Mouse (Mus musculus): ENCODE data around the gene 4933430I17Rik. TPM values are rescaled to one million over a fixed set of nuclear protein-coding genes. Genes with fewer than 3 reads are reported as not detected.
"Not testable (repeated sequence)": the region's sequence is repeated elsewhere in the genome, so short reads cannot be mapped to it uniquely, and the experiment has no call there.

4933430I17Rik gene
- total RNA-seq (2021): under 1 TPM; 0.19 to 0.63 TPM
- long read RNA-seq, experiment 1: 0 reads
- long read RNA-seq, experiment 2: 0 reads

DNA sequence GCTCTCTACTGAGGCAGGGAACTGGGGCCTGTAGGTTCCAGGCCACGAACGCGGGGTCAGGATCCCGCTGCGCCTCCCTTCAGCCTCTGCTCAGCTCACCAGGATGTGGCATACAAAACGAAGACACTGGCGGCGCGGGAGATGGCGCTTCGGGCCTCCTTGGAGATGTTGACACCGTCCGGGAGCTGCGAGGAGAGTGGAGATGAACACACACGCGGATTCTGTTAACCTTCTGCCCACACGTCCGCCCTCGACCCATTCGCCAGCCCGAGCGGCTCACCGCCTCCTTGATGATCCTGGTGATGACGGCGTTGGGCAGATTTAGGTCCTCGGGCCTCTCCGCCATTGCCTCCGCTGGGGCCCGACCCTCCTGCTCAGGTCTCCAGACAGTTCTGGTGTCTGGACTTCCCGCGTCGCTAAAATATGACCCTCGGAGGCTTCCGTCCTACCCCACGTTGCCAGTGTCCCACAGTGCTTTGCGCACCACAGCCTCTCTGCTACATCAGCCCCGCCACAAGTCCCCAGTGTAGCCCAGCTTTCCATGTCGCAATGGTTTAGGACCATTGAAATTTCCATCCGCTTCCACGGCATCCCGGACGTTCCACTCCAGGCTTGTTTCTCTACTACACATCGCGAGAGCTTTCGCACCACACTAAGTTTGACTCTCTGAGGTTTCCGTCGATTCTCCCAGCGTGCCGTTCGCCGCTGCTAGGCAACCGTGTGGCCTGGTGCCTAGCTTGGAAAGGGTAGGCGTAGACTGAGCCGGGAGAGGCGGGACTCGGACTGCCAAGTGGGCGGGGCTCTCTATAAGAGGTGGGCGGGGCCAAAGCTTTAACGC is at the start of gene 4933430I17Rik, which contains the start of gene Pole3:
Gene 4933430I17Rik, plus strand, starts transcription at position 719 of the 838 bp plus-strand sequence.
Gene Pole3, minus strand, starts transcription at position 418 of the 838 bp plus-strand sequence.
- peak; percentile 95 to 97 for DNase-seq (ENCODE audit: extremely low spot score in 1 of 2, low spot score in 2 of 2)
- H3K4me3 ChIP-seq: peak within 1 kb of the TSS; percentile 97
- TF ChIP-seq CTCF (IDR thresholded peaks at IDR 0.05): no peak
- intact Hi-C loops (cut with DNase I): loop anchor here (1.0 kb wide), 1 partner anchor 23 kb away; no protein-coding TSS in a partner anchor
- H3K27ac ChIP-seq: peak within 1 kb of the TSS; percentile 100

DNA sequence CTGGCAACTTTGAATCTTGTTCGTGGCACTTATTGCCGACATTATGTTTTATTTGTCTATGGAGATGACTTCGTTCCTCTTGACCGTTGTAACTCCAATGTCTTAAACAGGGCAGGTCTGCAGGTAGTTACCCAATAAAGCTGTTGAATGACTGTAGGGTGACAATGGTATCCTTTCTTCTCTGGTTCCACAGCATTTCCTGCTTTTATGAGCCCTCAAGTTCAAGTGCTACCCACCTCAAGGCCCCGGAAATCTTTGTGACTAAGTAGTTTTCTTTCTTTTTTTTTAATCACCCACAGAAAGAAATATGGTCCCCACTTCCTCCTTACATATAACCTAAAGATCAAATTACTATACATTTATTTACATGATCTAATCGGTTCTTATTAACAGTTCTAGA is 49.4 kb upstream of the 4933430I17Rik start:
- intact Hi-C loops (cut with DNase I): no loop called here
- Histone ChIP-seq H3K4me3 (no peak overlapping the region), H3K27ac (no peak overlapping the region)
- no peak for DNase-seq (ENCODE audit: extremely low spot score in 1 of 2, low spot score in 2 of 2)
- TF ChIP-seq CTCF (IDR thresholded peaks at IDR 0.05): no peak

DNA sequence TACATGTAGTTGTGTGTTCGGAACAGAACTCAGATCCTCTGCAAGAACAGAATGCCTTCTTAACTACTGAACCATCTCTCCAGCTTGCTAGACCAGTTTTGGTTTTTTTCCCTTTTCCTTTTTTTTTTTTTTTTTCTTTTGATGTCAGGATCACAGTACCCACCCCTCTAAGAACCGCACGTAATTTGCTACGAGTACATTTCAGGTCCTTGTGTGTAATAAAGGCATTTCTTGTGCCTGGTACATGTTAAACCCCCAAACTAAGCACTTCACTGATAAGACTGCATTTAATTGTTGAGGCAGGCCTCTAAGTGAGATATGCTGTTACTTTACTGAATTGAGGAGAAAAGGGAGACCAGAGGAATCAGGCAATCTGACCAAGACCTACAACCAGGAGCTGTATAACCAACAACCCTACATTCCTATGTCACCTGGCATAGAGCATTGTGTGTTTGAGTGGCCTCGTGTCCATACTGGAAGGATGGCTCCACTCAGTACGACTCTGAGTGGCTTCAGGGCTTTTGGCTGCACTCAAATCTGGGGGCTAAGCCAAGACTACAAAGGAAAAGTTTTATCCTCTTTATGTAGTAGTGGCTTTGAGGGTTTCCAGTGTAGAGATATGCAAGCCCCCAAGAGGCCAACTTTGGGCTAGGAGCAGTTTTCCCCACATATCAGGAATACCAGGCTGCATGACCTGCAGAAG is 47.5 kb upstream of the 4933430I17Rik start:
- H3K4me3 ChIP-seq: no peak overlapping the region
- intact Hi-C loops (cut with DNase I): no loop called here
- H3K27ac ChIP-seq: no peak overlapping the region
- no peak for TF ChIP-seq CTCF (IDR thresholded peaks at IDR 0.05)
- DNase-seq (ENCODE audit: extremely low spot score in 1 of 2, low spot score in 2 of 2): no peak

DNA sequence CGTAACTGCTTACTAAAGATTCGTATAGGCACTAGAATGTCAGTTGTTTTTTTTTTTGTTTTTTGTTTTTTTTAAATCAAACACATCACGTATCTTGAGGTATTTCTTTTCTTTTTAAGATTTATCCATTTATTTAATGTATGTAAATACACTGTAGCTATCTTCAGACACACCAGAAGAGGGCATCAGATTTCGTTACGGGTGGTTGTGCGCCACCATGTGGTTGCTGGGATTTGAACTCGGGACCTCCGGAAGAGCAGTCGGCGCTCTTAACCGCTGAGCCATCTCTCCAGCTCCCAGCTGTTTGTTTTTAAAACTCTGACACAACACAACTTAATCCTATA is 45.6 kb upstream of the 4933430I17Rik start:
- H3K27ac ChIP-seq; DNase-seq (ENCODE audit: extremely low spot score in 1 of 2, low spot score in 2 of 2); intact Hi-C loops (cut with DNase I): not testable (repeated sequence)
- peak; percentile 47 for TF ChIP-seq CTCF (IDR thresholded peaks at IDR 0.05)
- peak overlapping the region; percentile 40 for H3K4me3 ChIP-seq

DNA sequence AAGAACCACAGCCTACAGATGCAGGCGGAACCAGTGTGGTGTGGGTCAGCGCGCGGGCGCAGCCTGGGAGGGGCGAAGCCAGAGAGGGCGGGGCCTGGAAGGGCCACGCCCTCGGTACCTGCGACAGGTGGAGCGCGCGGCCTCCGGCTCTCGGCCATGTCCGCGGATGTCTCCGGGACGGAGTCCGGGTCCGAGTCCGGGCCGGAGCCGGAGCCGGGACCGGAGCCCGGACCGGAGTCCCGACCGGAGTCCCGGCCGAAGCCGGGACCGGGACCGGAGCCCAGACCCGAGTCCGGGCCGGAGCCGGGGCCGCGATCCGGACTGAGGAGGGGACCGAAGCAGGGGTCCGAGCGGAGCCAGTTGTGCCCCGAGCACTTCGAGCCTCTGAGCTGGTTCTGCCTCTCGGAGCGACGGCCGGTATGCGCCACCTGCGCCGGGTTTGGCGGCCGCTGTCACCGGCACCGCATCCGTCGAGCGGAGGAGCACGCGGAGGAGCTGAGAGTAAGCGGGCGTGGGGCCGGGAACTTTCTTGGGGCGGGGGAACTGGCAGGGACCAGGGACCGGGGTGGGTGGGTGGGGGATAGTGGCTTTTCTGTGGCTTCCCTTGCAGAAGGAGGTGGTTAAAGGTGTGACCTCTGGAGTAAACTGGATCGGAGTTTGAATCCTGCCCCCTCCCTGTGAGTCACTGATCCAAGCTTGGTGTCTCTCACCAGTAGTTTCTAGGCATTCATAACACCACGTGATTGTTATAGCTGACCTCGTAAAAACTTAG is 45.0 kb upstream of the 4933430I17Rik start, which contains the start of gene Bspry:
Gene Bspry, plus strand, starts transcription at position 117 of the 772 bp plus-strand sequence.
- Histone ChIP-seq H3K27ac (no peak within 1 kb of the TSS), H3K4me3 (peak within 1 kb of the TSS; percentile 40)
- TF ChIP-seq CTCF (IDR thresholded peaks at IDR 0.05): no peak
- no peak for DNase-seq (ENCODE audit: extremely low spot score in 1 of 2, low spot score in 2 of 2)
- intact Hi-C loops (cut with DNase I): no loop called here

DNA sequence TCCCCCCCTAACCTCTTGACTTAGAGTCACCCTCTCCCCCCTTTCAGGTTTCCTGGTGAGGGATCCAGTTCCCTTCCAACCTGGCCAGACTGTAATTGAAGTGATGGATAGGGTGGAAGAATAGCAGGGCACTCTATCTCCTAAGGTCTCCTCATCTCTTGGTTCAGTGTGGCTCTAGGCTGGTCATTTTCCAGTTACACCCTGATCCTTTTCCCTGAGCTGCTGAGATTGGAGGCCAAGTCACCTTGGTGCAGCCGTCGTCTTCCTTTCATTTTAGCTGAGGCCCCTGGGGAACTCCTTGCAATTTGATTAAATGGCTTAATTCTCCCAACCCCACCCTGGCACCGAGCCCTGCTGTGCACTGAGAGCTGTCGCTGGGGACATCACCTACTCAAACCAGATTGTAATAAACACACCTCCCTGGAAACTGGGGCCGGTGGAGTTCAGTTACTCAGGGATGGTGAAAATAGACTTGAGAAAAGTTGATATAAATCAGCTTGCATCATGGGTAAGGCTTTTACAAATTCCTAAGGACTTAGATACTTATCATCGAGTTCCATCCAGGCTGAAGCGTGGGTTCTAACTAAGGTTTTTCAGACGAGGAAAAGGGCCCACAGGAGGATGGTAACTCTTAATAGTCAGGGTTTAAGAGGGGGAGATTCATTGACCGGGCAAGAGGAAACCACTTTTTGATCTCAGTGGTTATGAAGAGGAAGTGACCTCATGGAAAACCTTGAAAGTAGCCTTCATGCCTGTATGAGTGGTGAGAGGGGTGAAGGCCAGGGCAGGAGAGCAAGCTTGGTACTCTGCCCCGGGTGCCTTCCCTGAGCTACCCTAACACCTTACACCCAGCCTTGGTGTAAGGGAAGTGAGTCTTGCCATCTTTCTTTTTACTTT is 44.2 kb upstream of the 4933430I17Rik start:
- H3K4me3 ChIP-seq: no peak overlapping the region
- no peak overlapping the region for H3K27ac ChIP-seq
- no peak for TF ChIP-seq CTCF (IDR thresholded peaks at IDR 0.05)
- no peak for DNase-seq (ENCODE audit: extremely low spot score in 1 of 2, low spot score in 2 of 2)
- intact Hi-C loops (cut with DNase I): no loop called here

DNA sequence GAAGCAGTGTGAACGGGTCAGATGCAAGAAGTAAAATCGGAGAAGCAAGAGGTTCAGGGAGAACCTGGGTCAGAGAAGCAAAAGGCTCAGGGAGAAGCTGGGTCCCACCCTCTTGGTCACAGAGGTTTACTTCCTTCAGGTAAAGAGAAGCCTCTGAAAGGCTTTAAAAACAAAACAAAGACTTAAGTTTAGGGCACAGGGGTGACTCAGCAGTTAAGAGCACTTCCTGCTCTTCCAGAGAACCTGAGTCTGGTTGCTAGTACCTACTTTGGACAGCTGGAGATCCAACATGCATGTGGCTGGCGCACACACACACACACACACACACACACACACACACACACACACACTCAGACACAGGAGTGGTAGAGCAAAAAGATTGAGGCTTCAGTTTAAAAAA is 40.2 kb upstream of the 4933430I17Rik start:
- no peak overlapping the region for H3K4me3 ChIP-seq
- DNase-seq (ENCODE audit: extremely low spot score in 1 of 2, low spot score in 2 of 2): no peak
- intact Hi-C loops (cut with DNase I): no loop called here
- H3K27ac ChIP-seq: no peak overlapping the region
- no peak for TF ChIP-seq CTCF (IDR thresholded peaks at IDR 0.05)

DNA sequence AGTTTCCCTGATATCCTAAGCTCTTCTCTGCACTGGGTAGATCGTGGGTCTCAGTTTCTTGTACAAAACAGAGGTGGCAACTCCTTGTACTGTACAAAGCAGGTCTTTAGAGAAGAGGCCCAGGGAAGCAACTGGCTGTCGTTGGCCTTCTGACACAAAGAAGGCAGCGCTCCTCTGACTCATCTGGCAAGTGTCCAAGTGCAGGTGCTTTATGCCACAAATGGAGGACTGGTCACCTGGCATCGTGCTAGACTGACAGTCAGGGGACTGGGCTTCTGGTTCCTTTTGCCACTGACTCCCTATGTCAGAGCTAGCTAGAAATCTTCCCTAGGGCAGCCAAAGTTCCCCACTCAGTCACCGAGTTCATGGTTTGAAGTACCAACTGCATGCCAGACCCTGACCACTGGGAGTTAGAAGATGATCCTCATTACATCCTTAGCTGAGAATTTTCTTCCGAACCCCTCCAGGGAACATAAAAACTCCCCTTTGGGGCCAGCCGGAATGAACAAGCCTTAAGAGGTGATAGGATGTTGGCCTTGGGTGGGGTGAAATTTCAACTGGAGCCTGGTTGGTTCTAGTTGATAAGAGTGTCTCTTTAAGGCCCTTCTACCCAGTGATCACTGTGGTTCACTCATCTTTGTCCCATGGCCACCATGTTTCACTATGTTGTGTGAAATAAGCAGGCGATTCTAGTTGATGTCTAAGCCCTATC is 39.6 kb upstream of the 4933430I17Rik start:
- intact Hi-C loops (cut with DNase I): no loop called here
- DNase-seq (ENCODE audit: extremely low spot score in 1 of 2, low spot score in 2 of 2): no peak
- H3K27ac ChIP-seq: no peak overlapping the region
- no peak overlapping the region for H3K4me3 ChIP-seq
- TF ChIP-seq CTCF (IDR thresholded peaks at IDR 0.05): no peak

DNA sequence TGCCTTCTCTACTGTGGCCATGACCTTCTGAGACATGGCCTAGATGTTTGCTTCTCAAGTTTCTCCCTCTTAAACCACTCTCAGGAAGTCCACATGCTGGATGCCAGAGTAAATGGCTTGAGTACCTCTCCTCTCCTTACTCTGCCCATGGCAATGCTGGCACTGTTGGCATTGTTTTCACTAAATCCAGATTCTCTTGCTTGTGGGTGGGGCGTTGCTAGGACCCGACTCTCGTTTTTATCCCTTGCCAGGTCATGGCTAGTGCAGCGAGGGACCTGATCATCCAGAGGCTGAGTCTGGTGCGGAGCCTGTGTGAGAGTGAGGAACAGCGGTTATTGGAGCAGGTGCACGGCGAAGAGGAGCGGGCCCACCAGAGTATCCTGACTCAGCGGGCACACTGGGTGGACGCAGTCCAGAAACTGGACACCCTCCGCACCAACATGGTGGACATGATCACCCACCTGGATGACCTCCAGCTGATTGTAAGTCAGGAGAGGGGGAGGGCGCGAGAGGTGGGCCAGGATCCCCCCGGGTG is 38.9 kb upstream of the 4933430I17Rik start:
- intact Hi-C loops (cut with DNase I): no loop called here
- TF ChIP-seq CTCF (IDR thresholded peaks at IDR 0.05): no peak
- H3K4me3 ChIP-seq: no peak overlapping the region
- no peak overlapping the region for H3K27ac ChIP-seq
- no peak for DNase-seq (ENCODE audit: extremely low spot score in 1 of 2, low spot score in 2 of 2)

DNA sequence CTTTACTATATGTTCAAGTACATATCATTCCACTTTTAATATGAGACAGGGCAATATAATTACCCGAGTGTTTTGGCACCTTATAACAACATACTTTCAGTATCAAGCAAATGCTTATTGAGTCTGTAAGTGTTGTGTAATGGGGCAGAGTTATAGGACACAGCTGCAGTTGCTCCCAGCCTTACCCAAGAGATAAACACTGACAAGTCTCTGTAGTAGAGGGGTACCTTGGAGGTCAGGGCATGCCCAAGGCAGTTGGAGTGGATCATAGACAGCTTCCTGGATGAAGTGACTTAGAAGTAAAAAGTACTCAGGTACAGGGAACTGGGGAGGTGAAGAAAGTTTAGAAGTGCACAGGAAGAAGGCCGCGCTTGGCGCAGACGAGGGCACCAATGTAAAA is 38.0 kb upstream of the 4933430I17Rik start:
- intact Hi-C loops (cut with DNase I): no loop called here
- no peak for DNase-seq (ENCODE audit: extremely low spot score in 1 of 2, low spot score in 2 of 2)
- TF ChIP-seq CTCF (IDR thresholded peaks at IDR 0.05): no peak
- no peak overlapping the region for H3K27ac ChIP-seq
- no peak overlapping the region for H3K4me3 ChIP-seq

Data from left cerebral cortex, adult 2 months (tissue).